Mouse (Mus musculus) lung, adult 2 months (tissue): ENCODE data around the gene Sel1l3.

Experiments
- CTCF ChIP-seq: fragments of 200-500 bp; IDR thresholded peaks from 2 replicates; pipeline ENCODE4 v1.5.1; 2011; ENCODE audit warnings: mild to moderate bottlenecking, low read length, control low read depth; ENCODE audit not compliant: insufficient read depth
- POLR2A ChIP-seq: fragments of 200-500 bp; IDR thresholded peaks from 2 replicates; pipeline ENCODE4 v1.6.1; 2011; ENCODE audit warnings: low read depth, mild to moderate bottlenecking, control low read depth, low read length, borderline replicate concordance; ENCODE audit errors: extremely low read depth

- no peak for TF ChIP-seq CTCF
- TF ChIP-seq POLR2A = no peak
Measured at GRCm38 (mm10) chr5:53214801-53215200, 1.1 kb upstream of the Sel1l3 start.
